Mouse (Mus musculus) embryonic facial prominence, embryonic 14.5 days (tissue): ENCODE measurements around the gene Brap. TPM values are rescaled to one million over a fixed set of nuclear protein-coding genes. Genes with fewer than 3 reads are reported as not detected.
"Not testable (repeated sequence)": the region's sequence is repeated elsewhere in the genome, so short reads cannot be mapped to it uniquely, and the experiment has no call there.

Source experiments
- ATAC-seq: fragments of 200-750 bp; cut with Nextera tagmentation; 2 replicates; pipeline ENCODE4 v1.8.0; 2017; ENCODE audit warnings: low read depth, moderate number of reproducible peaks, moderate TSS enrichment
- DNase-seq: peaks from one replicate; pipeline ENCODE4 v3.0.0-alpha.2; 2015; ENCODE audit warnings: low spot score
- H3K27ac ChIP-seq: fragments of 300-500 bp; sonication (generic); replicated peaks from 2 replicates; pipeline ENCODE4 v1.5.1; 2014; ENCODE audit warnings: low read depth, mild to moderate bottlenecking, low read length, moderate library complexity
- H3K27me3 ChIP-seq: fragments of 300-500 bp; sonication (generic); replicated peaks from 2 replicates; pipeline ENCODE4 v1.6.1; 2014; ENCODE audit warnings: low read length; ENCODE audit not compliant: control insufficient read depth, insufficient read depth
- H3K36me3 ChIP-seq: fragments of 300-500 bp; sonication (generic); 2 replicates; pipeline ENCODE4 v1.6.1; 2014; ENCODE audit warnings: low read length, mixed read lengths; ENCODE audit not compliant: control insufficient read depth, insufficient read depth
- H3K4me1 ChIP-seq: fragments of 300-500 bp; sonication (generic); 2 replicates; pipeline ENCODE4 v1.6.1; 2014; ENCODE audit warnings: antibody characterized with exemption, low read length; ENCODE audit not compliant: control insufficient read depth, insufficient read depth
- H3K4me2 ChIP-seq: fragments of 300-500 bp; sonication (generic); 2 replicates; pipeline ENCODE4 v1.6.1; 2014; ENCODE audit warnings: low read depth, mild to moderate bottlenecking, low read length, moderate library complexity, mixed read lengths
- H3K4me3 ChIP-seq: fragments of 300-500 bp; sonication (generic); 2 replicates; pipeline ENCODE4 v1.5.1; 2014; ENCODE audit warnings: low read depth, mild to moderate bottlenecking, low read length
- H3K9ac ChIP-seq: fragments of 300-500 bp; sonication (generic); 2 replicates; pipeline ENCODE4 v1.6.1; 2014; ENCODE audit warnings: low read depth, mild to moderate bottlenecking, low read length, moderate library complexity, mixed read lengths
- H3K9me3 ChIP-seq: fragments of 300-500 bp; sonication (generic); 2 replicates; pipeline ENCODE4 v1.6.1; 2016; ENCODE audit warnings: low read length; ENCODE audit not compliant: control insufficient read depth
- WGBS: fragments of 180-500 bp; shearing (Covaris S2); extraction: QIAGEN DNeasy Blood & Tissue Kit; methylation state at CpG from one replicate; pipeline ENCODE4 v1.1.7; 2014; 5-methylcytosine and 5-hydroxymethylcytosine counted together
- polyA plus RNA-seq: library from polyadenylated mRNA; unstranded; fragments of >200 nt; fragmentation: Nextera tagmentation; extraction: Ambion mirVana; gene quantifications from 2 replicates; pipeline ENCODE4 v1.2.1, GENCODE M21; 2014

Brap gene
- polyA plus RNA-seq: 39.9 and 45.8 TPM in 2 replicates

- Histone ChIP-seq H3K27ac (peak within 1 kb of the TSS; percentile 58), H3K4me1 (peaks cover 10% of the 10 kb centered on the region), H3K9me3 (no peaks in the 10 kb centered on the region), H3K9ac (peak within 1 kb of the TSS; percentile 93), H3K36me3 (peaks cover 32% of the 10 kb centered on the region), H3K4me3 (peak within 1 kb of the TSS; percentile 98), H3K4me2 (peak within 1 kb of the TSS; percentile 87), H3K27me3 (no peaks in the 10 kb centered on the region)
- 3% methylated on average over 46 of the region's 85 CpGs for WGBS
- peak; percentile 91 for ATAC-seq
- DNase-seq: peak; percentile 94
Measured at GRCm38 (mm10) chr5:121660059-121660896, at the start of gene Brap, which contains the start of gene Acad10. Brap (plus strand) TSS chr5:121660563. Acad10 (minus strand) TSS chr5:121660514.

- no peak overlapping the region for H3K4me3 ChIP-seq
- H3K36me3 ChIP-seq: no peaks in the 10 kb centered on the region
- no peaks in the 10 kb centered on the region for H3K27me3 ChIP-seq
- DNase-seq (no peak), ATAC-seq (no peak)
- H3K9ac ChIP-seq: no peak overlapping the region
- no peak overlapping the region for H3K4me2 ChIP-seq
- H3K4me1 ChIP-seq: no peaks in the 10 kb centered on the region
- no peaks in the 10 kb centered on the region for H3K9me3 ChIP-seq
- H3K27ac ChIP-seq: no peak overlapping the region
- WGBS: 83% methylated on average over 6 of the region's 6 CpGs
Measured at GRCm38 (mm10) chr5:121612036-121612435, 48.3 kb upstream of the Brap start.

GRCm38 (mm10) chr5:121614921-121615320, 45.4 kb upstream of the Brap start:
- not testable (repeated sequence) for H3K4me2 ChIP-seq, H3K27me3 ChIP-seq, H3K27ac ChIP-seq, H3K9ac ChIP-seq, ATAC-seq, DNase-seq, H3K9me3 ChIP-seq, H3K36me3 ChIP-seq, H3K4me3 ChIP-seq, H3K4me1 ChIP-seq
- WGBS: 71% methylated on average over 3 of the region's 3 CpGs

- 1% methylated on average over 36 of the region's 58 CpGs for whole genome bisulfite sequencing
- no peaks in the 10 kb centered on the region for H3K9me3 ChIP-seq
- peak; percentile 86 for ATAC-seq
Measured at GRCm38 (mm10) chr5:121618592-121619513, 41.5 kb upstream of the Brap start, which contains the start of gene Acad12. Acad12 (minus strand) TSS chr5:121618938.

GRCm38 (mm10) chr5:121621102-121621501, 39.3 kb upstream of the Brap start:
- ATAC-seq (no peak), DNase-seq (no peak)
- no peaks in the 10 kb centered on the region for H3K9me3 ChIP-seq
- no peaks in the 10 kb centered on the region for H3K36me3 ChIP-seq
- H3K27ac ChIP-seq: no peak overlapping the region
- H3K4me3 ChIP-seq: no peak overlapping the region
- no peaks in the 10 kb centered on the region for H3K27me3 ChIP-seq
- no peak overlapping the region for H3K9ac ChIP-seq
- no peaks in the 10 kb centered on the region for H3K4me1 ChIP-seq
- 93% methylated on average over 5 of the region's 5 CpGs for WGBS
- H3K4me2 ChIP-seq: no peak overlapping the region

More at GRCm38 (mm10) chr5:121618592-121619513, 41.5 kb upstream of the Brap start, which contains the start of gene Acad12:
- peak; percentile 82 for DNase-seq
- Histone ChIP-seq H3K27me3 (no peaks in the 10 kb centered on the region), H3K9ac (peak within 1 kb of the TSS; percentile 80), H3K4me3 (peak within 1 kb of the TSS; percentile 71), H3K27ac (peak within 1 kb of the TSS; percentile 58), H3K4me2 (peak within 1 kb of the TSS; percentile 59), H3K4me1 (no peaks in the 10 kb centered on the region), H3K36me3 (no peaks in the 10 kb centered on the region)

- Histone ChIP-seq H3K9me3 (no peaks in the 10 kb centered on the region), H3K4me2 (no peak overlapping the region), H3K27ac (no peak overlapping the region), H3K27me3 (no peaks in the 10 kb centered on the region), H3K4me1 (no peaks in the 10 kb centered on the region), H3K9ac (no peak overlapping the region), H3K36me3 (no peaks in the 10 kb centered on the region), H3K4me3 (no peak overlapping the region)
- 82% methylated on average over 3 of the region's 3 CpGs for WGBS
- no peak for DNase-seq
- ATAC-seq: no peak
Measured at GRCm38 (mm10) chr5:121623241-121623640, 37.1 kb upstream of the Brap start.

GRCm38 (mm10) chr5:121627871-121628270, 32.5 kb upstream of the Brap start:
- ATAC-seq (no peak), DNase-seq (peak; percentile 41)
- H3K27me3 ChIP-seq: no peaks in the 10 kb centered on the region
- WGBS: 0% methylated on average over 1 of the region's 1 CpGs
- H3K27ac ChIP-seq: no peak overlapping the region
- H3K4me2 ChIP-seq: no peak overlapping the region
- H3K36me3 ChIP-seq: no peaks in the 10 kb centered on the region
- H3K4me1 ChIP-seq: no peaks in the 10 kb centered on the region
- H3K4me3 ChIP-seq: no peak overlapping the region
- H3K9me3 ChIP-seq: no peaks in the 10 kb centered on the region
- no peak overlapping the region for H3K9ac ChIP-seq

GRCm38 (mm10) chr5:121631106-121631647, 29.2 kb upstream of the Brap start:
- ATAC-seq, H3K4me1 ChIP-seq, H3K27ac ChIP-seq, H3K9me3 ChIP-seq, H3K9ac ChIP-seq, DNase-seq, H3K4me3 ChIP-seq, H3K36me3 ChIP-seq, H3K4me2 ChIP-seq, H3K27me3 ChIP-seq: not testable (repeated sequence)
- 38% methylated on average over 4 of the region's 9 CpGs for WGBS
